Mouse (Mus musculus) brown adipose tissue, adult 24 weeks (tissue): Measurements from ENCODE around the gene Mcam. TPM values are rescaled to one million over a fixed set of nuclear protein-coding genes. Genes with fewer than 3 reads are reported as not detected.

ENCODE experiments used
- H3K27ac ChIP-seq: fragments of 200-500 bp; replicated peaks from 2 replicates; pipeline ENCODE4 v1.5.1; 2012; ENCODE audit warnings: low read depth, mild to moderate bottlenecking, low read length
- H3K4me1 ChIP-seq: fragments of 200-500 bp; 2 replicates; pipeline ENCODE4 v1.6.1; 2012; ENCODE audit warnings: low read length, mixed read lengths; ENCODE audit not compliant: control insufficient read depth, insufficient read depth, insufficient read length
- H3K4me3 ChIP-seq: fragments of 200-500 bp; 2 replicates; pipeline ENCODE4 v1.5.1; 2012; ENCODE audit warnings: low read depth, mild to moderate bottlenecking, low read length, moderate library complexity; ENCODE audit not compliant: insufficient read depth
- polyA plus RNA-seq: library from polyadenylated mRNA; stranded (reverse); fragments of >200 nt; gene quantifications from 2 replicates; pipeline ENCODE4 v1.2.4, GENCODE M21; 2012; ENCODE audit not compliant: missing spikeins, insufficient read depth, insufficient read length

Gene Mcam
- polyA plus RNA-seq, 1 experiment = 28.1 TPM

DNA sequence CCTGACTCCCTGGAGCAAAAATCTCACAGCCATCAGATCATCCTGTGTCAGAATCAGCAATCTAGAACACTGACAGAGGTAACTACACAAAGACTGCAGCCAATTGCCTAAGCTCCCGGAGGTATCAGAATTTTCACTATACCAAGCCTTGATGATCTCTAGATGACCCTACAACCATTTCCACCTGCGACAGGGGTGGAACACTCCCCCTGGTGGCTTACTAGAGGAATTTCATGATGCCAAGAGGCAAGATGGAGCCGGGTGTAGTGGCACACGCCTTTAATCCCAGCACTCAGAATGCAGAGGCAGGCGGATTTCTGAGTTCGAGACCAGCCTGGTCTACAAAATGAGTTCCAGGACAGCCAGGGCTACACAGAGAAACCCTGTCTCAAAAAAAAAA is 10.0 kb upstream of the Mcam start:
- no peak overlapping the region for H3K27ac ChIP-seq
- peaks cover 13% of the 10 kb centered on the region for H3K4me1 ChIP-seq
- no peak overlapping the region for H3K4me3 ChIP-seq

DNA sequence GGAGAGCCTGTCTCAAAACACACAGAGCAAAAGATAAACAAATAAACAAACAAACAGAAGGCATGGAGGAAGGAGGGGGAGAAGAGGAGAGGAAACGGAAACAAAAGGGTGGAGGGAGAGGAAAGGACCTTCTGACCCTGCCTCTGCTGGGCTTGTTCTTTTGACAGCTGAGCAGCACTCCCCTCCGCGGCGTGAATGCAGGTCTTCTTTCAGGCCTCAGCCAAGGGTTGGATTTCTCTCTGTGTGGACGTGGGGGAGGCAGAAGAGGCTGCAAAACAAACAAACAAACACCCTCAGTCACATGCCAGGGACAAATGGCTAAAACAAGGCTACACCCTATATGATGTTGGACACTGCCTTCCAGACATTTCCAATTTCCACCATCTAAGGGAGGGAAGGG is 9.2 kb upstream of the Mcam start:
- Histone ChIP-seq H3K4me1 (peaks cover 13% of the 10 kb centered on the region), H3K27ac (no peak overlapping the region), H3K4me3 (no peak overlapping the region)

DNA sequence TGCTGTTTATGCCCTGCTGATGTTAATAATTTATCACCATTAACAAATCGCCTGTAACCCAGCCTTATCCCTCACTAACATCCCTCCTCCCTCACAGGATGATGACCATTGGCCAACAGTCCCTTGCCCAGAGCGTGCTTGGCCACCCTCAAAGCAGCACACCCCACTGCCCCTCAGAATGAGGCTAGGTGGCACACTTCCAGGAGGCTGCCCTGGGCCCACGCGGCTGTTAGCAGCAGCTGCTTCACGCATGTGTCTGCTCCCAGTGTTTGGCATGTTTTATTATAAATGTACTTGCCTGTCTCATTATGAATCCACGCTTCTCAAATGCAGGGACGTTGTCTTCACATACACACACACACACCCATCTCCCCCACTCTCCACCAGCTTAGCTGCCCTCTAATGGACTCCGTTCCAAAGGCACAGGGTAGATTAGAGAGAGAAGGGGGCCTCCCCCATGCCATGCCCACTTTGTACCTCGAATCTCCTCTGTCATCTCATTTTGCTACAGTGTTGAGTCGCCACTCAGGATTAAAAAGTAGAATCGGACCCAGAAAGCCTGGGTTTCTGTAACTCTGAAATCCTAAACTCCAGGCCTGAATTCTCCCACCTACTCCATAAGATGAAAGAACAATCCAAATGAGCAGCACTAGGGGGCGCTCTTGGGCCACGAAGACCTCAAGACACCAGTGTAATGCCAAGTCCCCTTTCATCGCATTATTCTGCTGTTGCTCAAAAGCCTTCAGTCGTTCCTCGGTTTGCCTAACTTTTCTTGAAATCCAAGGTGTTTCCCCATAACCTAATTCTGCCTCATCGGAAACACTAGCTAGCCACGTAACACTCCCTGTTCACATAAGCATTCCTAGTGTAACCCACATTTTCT is 8.5 kb upstream of the Mcam start:
- Histone ChIP-seq H3K27ac (peak overlapping the region; percentile 85), H3K4me1 (peaks cover 15% of the 10 kb centered on the region), H3K4me3 (no peak overlapping the region)

DNA sequence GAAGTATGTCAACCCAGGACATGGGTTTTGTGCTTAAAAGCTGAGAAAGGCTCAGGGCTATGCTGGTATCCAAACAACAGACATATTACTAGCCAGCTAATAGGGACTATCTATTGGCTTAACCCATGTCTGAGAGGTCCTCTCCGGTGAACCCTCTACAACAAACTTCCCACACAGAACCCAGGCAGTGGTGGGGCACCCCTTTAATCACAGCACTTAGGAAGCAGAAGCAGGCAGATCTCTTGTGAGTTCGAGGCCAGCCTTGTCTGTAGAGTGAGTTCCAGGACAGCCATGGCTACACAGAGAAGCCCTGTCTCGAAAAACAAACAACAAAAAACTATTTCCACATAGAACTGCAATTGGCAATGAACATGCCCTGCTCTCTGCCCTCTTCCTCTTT is 7.5 kb upstream of the Mcam start:
- Histone ChIP-seq H3K4me1 (peaks cover 15% of the 10 kb centered on the region), H3K27ac (peak overlapping the region; percentile 85), H3K4me3 (no peak overlapping the region)

DNA sequence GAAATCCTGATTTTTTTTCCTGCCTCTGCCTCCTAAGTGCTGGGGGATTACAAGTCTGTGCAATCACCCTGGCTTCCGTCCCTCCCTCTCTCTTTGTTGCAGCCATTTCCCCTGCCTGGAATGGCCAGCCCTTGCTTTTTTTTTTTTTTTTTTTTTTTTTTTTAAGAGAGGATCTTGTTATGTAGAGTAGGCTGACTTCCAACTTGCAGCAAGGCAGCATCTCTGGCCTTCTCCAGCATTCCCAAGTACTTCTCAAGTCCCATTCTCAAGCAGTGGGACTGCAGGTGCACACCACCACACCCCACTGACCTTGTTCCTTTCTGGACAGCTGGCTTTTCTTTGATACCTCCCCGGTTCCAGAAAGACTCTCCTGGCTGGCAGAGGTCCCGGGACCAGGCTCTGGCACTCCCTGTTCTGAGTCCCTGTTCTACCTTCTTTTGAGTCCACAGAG is 6.9 kb upstream of the Mcam start:
- Histone ChIP-seq H3K27ac (peak overlapping the region; percentile 87), H3K4me1 (peaks cover 15% of the 10 kb centered on the region)

DNA sequence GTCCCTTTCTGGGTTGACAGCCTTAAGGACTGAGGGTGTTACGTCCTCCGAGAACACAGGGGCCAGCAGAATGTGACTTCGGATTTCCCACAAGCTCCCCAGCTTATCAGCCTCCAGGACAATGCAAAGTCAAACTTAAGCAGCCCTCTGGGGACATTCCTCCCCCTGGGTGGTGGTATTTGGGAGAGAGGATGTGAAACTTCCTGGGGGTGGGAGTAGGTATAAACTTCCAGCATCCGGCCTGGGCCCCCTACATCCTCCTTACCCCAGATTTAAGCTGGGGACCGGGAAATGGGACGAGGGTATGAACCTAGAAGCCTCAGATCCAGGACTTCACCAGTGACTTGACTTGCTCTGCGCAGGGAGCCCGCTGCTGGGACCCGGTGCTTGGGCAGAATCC is 4.6 kb upstream of the Mcam start:
- peak overlapping the region; percentile 50 for H3K4me3 ChIP-seq
- peak overlapping the region; percentile 98 for H3K27ac ChIP-seq
- peaks cover 15% of the 10 kb centered on the region for H3K4me1 ChIP-seq

More for the DNA sequence above, 6.9 kb upstream of the Mcam start:
- H3K4me3 ChIP-seq = no peak overlapping the region

DNA sequence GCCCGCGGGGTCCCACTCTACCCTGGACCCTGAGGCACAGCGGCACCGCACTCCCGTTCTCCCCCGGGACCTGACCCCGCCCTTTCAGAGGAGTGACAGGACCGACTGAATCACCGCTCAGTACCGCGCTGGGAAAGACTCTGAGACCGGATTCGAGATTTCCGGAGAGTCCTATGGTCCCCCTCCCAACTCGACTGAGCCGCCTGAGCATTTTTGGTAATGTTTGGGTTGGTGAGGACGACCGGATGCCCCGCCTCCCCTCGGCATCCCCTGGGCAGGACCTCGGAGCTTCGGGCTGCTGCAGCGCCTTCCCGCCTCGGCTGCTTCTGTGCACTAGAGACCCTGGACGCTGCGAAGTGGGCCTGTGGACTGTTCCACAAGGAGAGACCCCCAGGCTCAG is 4.2 kb upstream of the Mcam start:
- Histone ChIP-seq H3K4me3 (peak overlapping the region; percentile 50), H3K4me1 (peaks cover 15% of the 10 kb centered on the region), H3K27ac (peak overlapping the region; percentile 98)

DNA sequence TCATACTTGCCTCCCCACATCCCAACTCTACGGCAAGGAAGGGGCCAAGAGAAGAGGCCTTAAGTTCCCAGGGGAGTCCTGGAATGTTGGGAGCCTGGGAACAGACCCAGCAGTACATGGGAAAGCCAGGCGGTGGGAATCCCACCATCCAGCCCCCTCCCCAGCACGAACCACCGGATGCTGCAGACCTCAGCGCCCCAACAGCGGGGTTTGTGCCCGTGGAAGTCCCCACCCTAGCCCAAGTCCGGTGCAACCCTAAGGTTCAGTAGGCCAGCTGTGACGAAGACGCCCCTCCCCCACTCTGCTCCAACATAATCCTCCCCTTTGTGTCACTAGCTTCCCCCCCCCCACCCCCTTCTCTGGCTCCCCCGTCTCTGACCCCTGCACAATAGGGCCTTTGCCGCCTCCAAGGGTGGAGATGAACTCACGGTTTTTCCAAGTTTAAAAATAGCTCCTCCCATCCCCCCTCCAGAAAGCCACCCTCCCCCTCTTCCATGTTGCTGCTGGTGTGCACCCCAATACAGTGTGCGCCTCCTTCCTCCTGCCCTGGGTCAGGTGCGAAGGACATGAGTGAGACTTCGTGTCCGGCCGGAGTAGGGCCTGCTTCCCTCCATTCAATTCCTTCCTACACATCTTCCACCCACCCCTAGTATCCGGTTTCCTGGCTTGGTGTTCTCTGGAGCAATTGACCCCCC is 3.5 kb upstream of the Mcam start:
- peaks cover 15% of the 10 kb centered on the region for H3K4me1 ChIP-seq
- peak overlapping the region; percentile 96 for H3K27ac ChIP-seq
- peak overlapping the region; percentile 50 for H3K4me3 ChIP-seq

DNA sequence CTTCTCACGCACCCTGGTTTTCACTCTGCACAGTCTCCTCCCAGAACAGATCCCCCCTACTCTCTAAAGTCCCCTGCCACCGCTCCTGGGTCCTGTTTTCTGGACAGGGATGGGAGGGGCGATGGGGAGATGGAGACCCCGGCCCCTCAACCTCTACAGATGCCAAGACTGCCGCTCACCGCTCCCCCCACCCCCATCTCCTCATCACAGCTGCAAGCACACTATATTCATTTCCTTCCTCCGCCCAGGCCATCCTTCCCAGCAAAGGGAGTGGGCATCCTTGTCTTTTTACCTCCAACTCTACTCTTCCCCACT is 3.0 kb upstream of the Mcam start:
- Histone ChIP-seq H3K4me3 (no peak overlapping the region), H3K27ac (peak overlapping the region; percentile 76), H3K4me1 (peaks cover 16% of the 10 kb centered on the region)

DNA sequence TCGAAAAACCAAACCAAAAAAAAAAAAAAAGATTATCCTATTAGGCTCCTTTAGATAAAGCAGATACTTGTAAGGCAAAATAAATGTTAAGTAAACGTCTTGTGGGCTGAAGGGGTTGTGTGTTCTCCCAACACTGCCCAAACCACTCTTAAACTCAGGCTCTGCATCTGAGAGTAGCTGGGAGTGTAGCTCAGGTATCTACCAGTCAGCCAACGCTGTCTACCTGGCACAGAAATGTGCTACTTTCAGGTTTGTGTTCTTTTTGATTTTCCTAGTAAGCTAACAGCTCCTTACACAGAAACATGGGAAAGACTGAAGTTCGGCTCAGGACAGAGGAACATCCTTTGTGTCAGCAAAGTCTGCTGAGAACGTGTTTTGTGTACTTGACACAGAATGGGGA is 2.1 kb upstream of the Mcam start:
- H3K4me3 ChIP-seq = no peak overlapping the region
- peaks cover 14% of the 10 kb centered on the region for H3K4me1 ChIP-seq
- H3K27ac ChIP-seq = peak overlapping the region; percentile 96

DNA sequence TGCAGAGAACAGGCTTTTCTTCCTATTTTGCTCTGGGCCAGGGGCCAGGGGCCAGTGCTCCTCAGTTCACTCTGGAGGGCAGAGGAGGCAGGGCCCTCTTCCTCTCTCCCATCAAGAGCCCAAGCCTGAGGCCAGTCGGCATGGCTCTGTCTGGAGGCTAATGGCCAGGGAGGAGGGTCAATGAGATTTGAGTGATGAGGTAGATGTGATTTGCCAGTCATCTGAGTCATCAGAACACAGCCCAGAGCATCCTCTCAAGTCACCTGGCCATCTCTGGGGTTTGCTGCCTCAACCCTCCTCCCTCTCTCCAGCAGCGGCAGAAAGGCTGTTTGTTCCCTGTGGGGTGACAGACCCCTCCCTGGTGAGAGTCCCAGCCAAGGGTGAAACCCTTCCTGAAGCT is 982 bp upstream of the Mcam start:
- peak overlapping the region; percentile 96 for H3K27ac ChIP-seq
- peaks cover 11% of the 10 kb centered on the region for H3K4me1 ChIP-seq
- H3K4me3 ChIP-seq = peak overlapping the region; percentile 70

DNA sequence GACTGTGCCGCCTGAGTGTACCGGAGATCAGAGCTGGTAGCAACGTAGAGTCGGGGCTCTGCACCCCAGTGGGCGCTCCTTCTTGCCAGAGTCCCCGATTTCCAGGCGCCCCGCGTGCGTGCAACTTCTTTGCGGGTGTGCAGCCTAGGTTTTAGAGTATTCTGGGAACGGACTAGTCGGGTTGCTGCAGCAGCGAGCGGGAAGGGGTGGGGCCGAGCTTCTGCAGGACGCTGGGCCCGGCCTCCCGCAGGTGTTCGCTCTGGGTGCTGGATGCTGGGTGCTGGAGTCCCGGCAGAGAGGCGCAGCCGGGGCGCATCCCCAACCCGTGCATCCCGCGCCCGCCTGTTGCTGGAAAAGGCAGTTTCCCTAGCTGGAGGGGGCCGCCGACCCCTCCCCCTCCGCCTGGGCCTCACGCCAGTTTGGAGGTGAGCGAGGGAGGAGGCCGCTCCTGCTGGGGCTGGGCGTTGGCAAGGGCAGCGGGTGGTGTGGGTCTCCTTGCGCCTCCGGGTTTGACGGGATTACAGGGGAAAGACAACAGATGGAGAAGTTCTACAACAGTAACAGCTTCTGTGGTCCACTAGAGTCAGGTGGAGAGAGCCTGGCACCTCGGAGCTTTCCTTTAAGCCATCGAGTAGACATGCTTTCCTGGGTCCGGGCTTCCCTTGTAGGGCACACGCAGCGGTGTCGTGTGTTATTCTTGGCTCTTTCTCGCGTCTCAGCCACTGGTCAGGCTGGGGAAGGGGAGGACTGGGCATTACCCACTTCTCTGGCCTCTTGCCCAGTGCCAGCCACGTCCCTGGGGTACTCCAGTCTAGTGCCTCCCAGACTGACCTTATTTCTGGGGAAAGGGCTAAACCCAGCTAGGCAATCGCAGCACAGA is 822 bp downstream of the Mcam start:
- H3K27ac ChIP-seq = peak overlapping the region; percentile 94
- H3K4me3 ChIP-seq = peak overlapping the region; percentile 90
- peaks cover 6% of the 10 kb centered on the region; the same call in 1 of the 2 replicates for H3K4me1 ChIP-seq

DNA sequence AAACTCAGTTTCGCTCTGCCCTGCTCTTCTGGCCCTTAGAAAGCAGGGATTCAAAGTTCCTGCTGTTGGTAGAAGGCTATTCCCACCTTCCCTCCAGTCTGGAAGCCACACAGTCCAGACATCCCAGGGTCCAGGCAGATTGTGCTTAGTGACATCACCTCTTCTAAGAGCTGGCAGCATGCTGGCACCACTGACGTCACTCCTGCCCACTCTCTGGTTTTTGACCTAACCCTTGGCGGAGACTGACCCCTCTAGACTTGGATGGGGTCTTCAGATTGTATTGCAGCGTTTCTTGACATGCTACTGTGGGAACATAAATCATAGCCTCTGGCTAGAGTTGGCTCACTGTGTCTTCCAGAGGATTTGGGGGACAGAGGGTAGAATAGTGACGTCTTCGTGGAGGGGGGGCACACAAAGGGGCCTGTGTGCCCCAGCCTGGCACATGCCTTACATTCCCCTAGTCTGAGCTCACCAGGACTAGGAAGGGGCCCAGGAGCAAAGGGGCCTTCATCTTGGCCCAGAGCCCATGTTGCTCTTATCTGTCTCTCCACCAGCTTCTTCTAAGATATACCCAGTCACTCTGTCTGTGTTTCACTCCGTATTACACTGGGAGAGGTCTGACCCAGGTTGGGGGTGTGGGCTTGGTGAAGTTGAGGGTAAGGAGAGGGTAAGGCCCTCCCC is 1.6 kb downstream of the Mcam start:
- Histone ChIP-seq H3K4me3 (peak overlapping the region; percentile 90), H3K27ac (peak overlapping the region; percentile 94), H3K4me1 (peaks cover 8% of the 10 kb centered on the region)

DNA sequence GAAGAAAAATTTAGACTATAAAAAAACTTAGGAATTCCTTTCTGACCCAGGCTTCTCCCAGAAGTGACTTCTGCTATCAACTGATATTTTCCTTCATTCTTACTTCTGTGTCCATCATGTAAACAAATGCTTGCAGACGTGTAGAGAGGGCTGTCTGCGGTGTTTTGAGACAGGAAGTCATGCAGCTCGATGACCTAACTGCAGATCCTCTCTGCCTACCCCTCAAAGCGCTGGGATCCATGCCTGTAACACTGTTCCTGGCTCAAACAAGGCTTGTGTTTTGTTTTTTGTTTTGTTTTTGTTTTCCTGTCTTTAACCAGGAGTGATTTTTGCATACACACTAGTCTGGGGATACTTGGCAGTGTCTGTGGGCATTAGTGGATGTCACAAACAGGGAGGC is 3.6 kb downstream of the Mcam start:
- H3K27ac ChIP-seq = no peak overlapping the region

More for the DNA sequence above, 3.6 kb downstream of the Mcam start:
- H3K4me1 ChIP-seq = peaks cover 8% of the 10 kb centered on the region
- H3K4me3 ChIP-seq = no peak overlapping the region
